Mouse (Mus musculus): ENCODE results near the gene Rabep2. TPM values are rescaled to one million over a fixed set of nuclear protein-coding genes. Genes with fewer than 3 reads are reported as not detected.

Gene Rabep2
- total RNA-seq, 2 experiments from 2014 or later: 14.0 to 14.9 TPM

- Histone ChIP-seq H3K4me3 (no peak overlapping the region), H3K27ac (no peak overlapping the region)
- intact Hi-C loops (cut with DNase I): no loop called here
- no peak for TF ChIP-seq CTCF (IDR thresholded peaks at IDR 0.05)
- DNase-seq: no peak
Measured at GRCm38 (mm10) chr7:126416615-126417014, 11.9 kb upstream of the Rabep2 start.

GRCm38 (mm10) chr7:126417045-126417444 is 11.5 kb upstream of the Rabep2 start:
- no peak for TF ChIP-seq CTCF (IDR thresholded peaks at IDR 0.05)
- DNase-seq: no peak

DNA sequence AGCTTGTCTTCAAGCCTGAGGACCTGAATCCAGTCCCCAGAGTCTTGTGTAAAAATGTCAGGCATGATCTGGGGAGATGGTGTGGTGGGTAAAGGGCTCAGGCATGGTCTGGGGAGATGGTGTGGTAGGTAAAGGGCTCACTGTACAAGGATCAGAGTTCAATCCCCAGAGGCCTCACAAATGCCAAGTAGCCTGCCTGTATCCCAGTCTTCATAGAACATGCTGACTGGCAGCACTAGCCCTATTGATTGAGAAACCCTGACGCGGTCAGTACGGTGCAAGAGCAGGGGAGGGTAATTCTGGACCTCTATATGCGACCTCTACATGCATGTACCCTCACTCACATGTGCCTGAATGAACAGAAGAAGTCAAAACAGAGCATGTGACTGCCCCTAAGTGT is 11.0 kb upstream of the Rabep2 start:
- Histone ChIP-seq H3K4me3 (no peak overlapping the region), H3K27ac (no peak overlapping the region)
- DNase-seq: no peak
- intact Hi-C loops (cut with DNase I): no loop called here
- no peak for TF ChIP-seq CTCF (IDR thresholded peaks at IDR 0.05)

More at GRCm38 (mm10) chr7:126417045-126417444, 11.5 kb upstream of the Rabep2 start:
- intact Hi-C loops (cut with DNase I): no loop called here
- Histone ChIP-seq H3K4me3 (no peak overlapping the region), H3K27ac (no peak overlapping the region)

- Histone ChIP-seq H3K4me3 (no peak overlapping the region), H3K27ac (no peak overlapping the region)
- no peak for TF ChIP-seq CTCF (IDR thresholded peaks at IDR 0.05)
- intact Hi-C loops (cut with DNase I): no loop called here
- DNase-seq: no peak
Measured at GRCm38 (mm10) chr7:126418496-126418895, 10.1 kb upstream of the Rabep2 start.

- Histone ChIP-seq H3K27ac (no peak overlapping the region), H3K4me3 (no peak overlapping the region)
- no peak for TF ChIP-seq CTCF (IDR thresholded peaks at IDR 0.05)
- DNase-seq: no peak
- intact Hi-C loops (cut with DNase I): no loop called here
Measured at GRCm38 (mm10) chr7:126421756-126422155, 6.8 kb upstream of the Rabep2 start.

GRCm38 (mm10) chr7:126424161-126424560 is 4.4 kb upstream of the Rabep2 start:
- TF ChIP-seq CTCF (IDR thresholded peaks at IDR 0.05): no peak
- DNase-seq: no peak
- H3K4me3 ChIP-seq: no peak overlapping the region
- no peak overlapping the region for H3K27ac ChIP-seq
- intact Hi-C loops (cut with DNase I): no loop called here

DNA sequence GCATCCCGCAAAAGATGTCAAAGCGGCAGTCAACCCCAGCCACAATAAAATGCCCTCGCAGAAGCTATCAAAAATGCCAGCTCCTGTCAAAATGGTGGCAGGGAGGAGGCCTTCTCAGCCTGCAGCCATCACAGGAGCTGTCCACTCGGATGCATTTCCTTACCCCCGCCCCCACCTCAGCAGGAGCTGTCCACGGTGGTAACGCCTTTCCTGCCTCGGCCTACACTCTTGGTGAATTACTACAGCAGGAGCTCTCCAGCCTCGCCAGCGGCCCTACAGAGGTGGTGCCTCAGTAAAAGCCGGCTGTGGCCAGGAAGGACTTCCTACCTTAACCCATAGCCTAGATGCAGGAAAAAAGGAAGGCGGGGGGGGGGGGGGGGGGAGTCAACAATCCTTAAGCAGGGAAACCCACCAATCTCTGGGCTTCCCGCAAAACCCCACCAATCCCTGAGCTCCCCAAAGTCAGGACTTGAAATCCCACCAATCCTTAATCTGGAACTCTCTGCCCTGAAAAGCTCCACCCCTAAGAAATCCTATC is 1.2 kb upstream of the Rabep2 start:
- intact Hi-C loops (cut with DNase I): loop anchor here (2.0 kb wide), 1 partner anchor 29 kb away; no protein-coding TSS in a partner anchor
- no peak overlapping the region for H3K4me3 ChIP-seq
- no peak for DNase-seq
- H3K27ac ChIP-seq: no peak overlapping the region
- TF ChIP-seq CTCF (IDR thresholded peaks at IDR 0.05): no peak

GRCm38 (mm10) chr7:126428154-126428553 is 405 bp upstream of the Rabep2 start:
- intact Hi-C loops (cut with DNase I): no loop called here
- TF ChIP-seq CTCF (IDR thresholded peaks at IDR 0.05): no peak
- Histone ChIP-seq H3K4me3 (peak overlapping the region; percentile 82), H3K27ac (peak overlapping the region; percentile 94)
- DNase-seq: no peak

DNA sequence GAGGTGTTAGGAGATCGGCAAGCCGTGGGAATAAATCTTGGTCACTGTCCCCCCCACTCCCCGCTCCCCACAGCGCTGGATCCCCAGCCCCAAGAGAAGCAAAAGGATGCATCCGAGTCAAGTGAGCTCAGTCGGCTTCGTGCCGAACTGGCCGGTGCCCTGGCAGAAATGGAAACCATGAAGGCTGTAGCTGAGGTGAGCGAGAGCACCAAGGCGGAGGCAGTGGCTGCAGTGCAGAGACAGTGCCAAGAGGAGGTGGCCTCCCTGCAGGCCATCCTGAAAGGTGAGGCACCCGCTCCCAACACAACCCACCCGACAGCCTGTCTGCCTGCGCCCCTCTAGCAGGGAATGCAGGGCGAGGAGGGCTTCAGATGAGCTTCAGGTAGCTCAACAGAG is 942 bp downstream of the Rabep2 start:
- Histone ChIP-seq H3K27ac (peak overlapping the region; percentile 94), H3K4me3 (peak overlapping the region; percentile 82)
- DNase-seq: peak; percentile 61
- intact Hi-C loops (cut with DNase I): no loop called here
- no peak for TF ChIP-seq CTCF (IDR thresholded peaks at IDR 0.05)

DNA sequence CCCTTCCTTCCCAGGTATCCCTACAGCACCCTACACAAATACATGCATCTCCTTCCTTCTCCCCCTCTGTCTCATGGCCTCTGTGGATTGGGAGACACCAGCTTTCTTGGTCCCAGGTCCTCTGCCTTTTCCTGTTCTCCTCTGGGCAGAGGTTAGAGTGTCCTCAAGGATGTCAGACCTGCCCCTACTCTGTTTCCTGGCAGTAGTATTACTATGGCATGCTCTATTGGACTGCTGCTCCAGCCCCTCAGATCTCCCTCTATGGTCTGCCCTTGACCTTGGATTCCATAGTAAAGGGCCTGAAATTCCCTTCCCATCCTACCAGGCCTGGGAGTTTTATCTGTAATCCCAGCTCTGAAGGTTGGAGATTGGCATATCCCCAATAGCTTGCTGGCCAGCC is 1.6 kb downstream of the Rabep2 start:
- no peak for DNase-seq
- TF ChIP-seq CTCF (IDR thresholded peaks at IDR 0.05): no peak
- H3K27ac ChIP-seq: no peak overlapping the region; the same call in 1 of the 2 replicates
- peak overlapping the region; percentile 82 for H3K4me3 ChIP-seq
- intact Hi-C loops (cut with DNase I): loop anchor here (5.0 to 10.0 kb wide), 2 partner anchors 42 to 345 kb away; partner anchors contain the start of gene Ypel3

GRCm38 (mm10) chr7:126434726-126435125 is 6.2 kb downstream of the Rabep2 start:
- Histone ChIP-seq H3K27ac (no peak overlapping the region), H3K4me3 (no peak overlapping the region)
- no peak for DNase-seq
- TF ChIP-seq CTCF (IDR thresholded peaks at IDR 0.05): no peak
- intact Hi-C loops (cut with DNase I): loop anchor here (5.0 to 10.0 kb wide), 2 partner anchors 38 to 340 kb away; partner anchors contain the start of gene Ypel3

- intact Hi-C loops (cut with DNase I): loop anchor here (10.0 kb wide), 1 partner anchor 339 kb away; the partner anchor contains the start of gene Ypel3
- no peak overlapping the region for H3K27ac ChIP-seq
- no peak for DNase-seq
- no peak overlapping the region for H3K4me3 ChIP-seq
- no peak for TF ChIP-seq CTCF (IDR thresholded peaks at IDR 0.05)
Measured at GRCm38 (mm10) chr7:126435801-126436200, 7.2 kb downstream of the Rabep2 start.

GRCm38 (mm10) chr7:126436851-126437250 is 8.3 kb downstream of the Rabep2 start:
- TF ChIP-seq CTCF (IDR thresholded peaks at IDR 0.05): peak; percentile 94
- intact Hi-C loops (cut with DNase I): loop anchor here (10.0 kb wide), 1 partner anchor 338 kb away; the partner anchor contains the start of gene Ypel3
- Histone ChIP-seq H3K4me3 (no peak overlapping the region), H3K27ac (no peak overlapping the region)
- peak; percentile 81 for DNase-seq

- intact Hi-C loops (cut with DNase I): no loop called here
- peak; percentile 65 for DNase-seq
- no peak for TF ChIP-seq CTCF (IDR thresholded peaks at IDR 0.05)
- Histone ChIP-seq H3K27ac (no peak overlapping the region), H3K4me3 (no peak overlapping the region)
Measured at GRCm38 (mm10) chr7:126440134-126440533, 11.6 kb downstream of the Rabep2 start.

All from gastrocnemius, adult 2 months (tissue).